Mouse (Mus musculus): ENCODE measurements around the gene Hspa4l. TPM values are rescaled to one million over a fixed set of nuclear protein-coding genes. Genes with fewer than 3 reads are reported as not detected.
A peak's percentile ranks its signal among the peaks of the same experiment; 100 is the strongest.
"Not testable (repeated sequence)": the region's sequence is repeated elsewhere in the genome, so short reads cannot be mapped to it uniquely, and the experiment has no call there.

The Hspa4l gene
- polyA plus RNA-seq, 1 experiment, result 21.8 TPM

GRCm38 (mm10) chr3:40808686-40809085 lies 64.4 kb downstream of the Hspa4l start:
- no peak for TF ChIP-seq CTCF (IDR thresholded peaks at IDR 0.05; ENCODE audit: borderline replicate concordance, insufficient read depth, low read length)
- no peak for TF ChIP-seq POLR2A (IDR thresholded peaks at IDR 0.05; ENCODE audit: low read depth, low read length)
- H3K4me3 ChIP-seq (ENCODE audit: insufficient read depth, low read length), result no peak overlapping the region
- H3K27ac ChIP-seq (ENCODE audit: insufficient read depth, low read length), result no peak overlapping the region
- H3K4me1 ChIP-seq (ENCODE audit: control insufficient read depth, insufficient read depth, low read length), result no peaks in the 10 kb centered on the region

- TF ChIP-seq POLR2A (IDR thresholded peaks at IDR 0.05; ENCODE audit: low read depth, low read length) (no peak), CTCF (IDR thresholded peaks at IDR 0.05; ENCODE audit: borderline replicate concordance, insufficient read depth, low read length) (no peak)
- no peaks in the 10 kb centered on the region for H3K4me1 ChIP-seq (ENCODE audit: control insufficient read depth, insufficient read depth, low read length)
- no peak overlapping the region for H3K4me3 ChIP-seq (ENCODE audit: insufficient read depth, low read length)
- H3K27ac ChIP-seq (ENCODE audit: insufficient read depth, low read length), result no peak overlapping the region
Observed at GRCm38 (mm10) chr3:40809894-40810293, 65.6 kb downstream of the Hspa4l start.

- no peak overlapping the region for H3K4me3 ChIP-seq (ENCODE audit: insufficient read depth, low read length)
- TF ChIP-seq POLR2A (IDR thresholded peaks at IDR 0.05; ENCODE audit: low read depth, low read length), result no peak
- no peak for TF ChIP-seq CTCF (IDR thresholded peaks at IDR 0.05; ENCODE audit: borderline replicate concordance, insufficient read depth, low read length)
- H3K27ac ChIP-seq (ENCODE audit: insufficient read depth, low read length), result no peak overlapping the region
- H3K4me1 ChIP-seq (ENCODE audit: control insufficient read depth, insufficient read depth, low read length), result no peaks in the 10 kb centered on the region
Observed at GRCm38 (mm10) chr3:40813275-40813674, 69.0 kb downstream of the Hspa4l start.

- H3K4me1 ChIP-seq (ENCODE audit: control insufficient read depth, insufficient read depth, low read length); H3K27ac ChIP-seq (ENCODE audit: insufficient read depth, low read length): not testable (repeated sequence)
- peak overlapping the region; percentile 30 for H3K4me3 ChIP-seq (ENCODE audit: insufficient read depth, low read length)
Observed at GRCm38 (mm10) chr3:40845521-40845920, 101.2 kb downstream of the Hspa4l start.

Other genes starting within 250 kb of the Hspa4l start
- 3.0 and 3.1 TPM in 2 replicates for gene Intu, start 213.2 kb upstream of the Hspa4l start, polyA plus RNA-seq (2011; ENCODE audit: insufficient read length, low read depth, missing spikeins)
- not detected in 2 replicates for gene Slc25a31, start 35.6 kb upstream of the Hspa4l start, polyA plus RNA-seq (2011; ENCODE audit: insufficient read length, low read depth, missing spikeins)
- 35.4 and 38.8 TPM in 2 replicates for gene Plk4, start 55.5 kb downstream of the Hspa4l start, polyA plus RNA-seq (2011; ENCODE audit: insufficient read length, low read depth, missing spikeins)
- 8.2 and 8.7 TPM in 2 replicates for gene Mfsd8, start 102.4 kb downstream of the Hspa4l start, polyA plus RNA-seq (2011; ENCODE audit: insufficient read length, low read depth, missing spikeins)
- gene Abhd18, start 102.5 kb downstream of the Hspa4l start, polyA plus RNA-seq (2011; ENCODE audit: insufficient read length, low read depth, missing spikeins), result 4.4 and 5.5 TPM in 2 replicates
- gene 1700034I23Rik, start 158.0 kb downstream of the Hspa4l start, polyA plus RNA-seq (2011; ENCODE audit: insufficient read length, low read depth, missing spikeins), result not detected in 2 replicates
- 19.3 and 19.6 TPM in 2 replicates for gene Larp1b, start 205.3 kb downstream of the Hspa4l start, polyA plus RNA-seq (2011; ENCODE audit: insufficient read length, low read depth, missing spikeins)